Mouse (Mus musculus) layer of hippocampus, postnatal 14 days (tissue): ENCODE results near the gene Gm9789. TPM values are rescaled to one million over a fixed set of nuclear protein-coding genes. Genes with fewer than 3 reads are reported as not detected.
"Not testable (repeated sequence)": the region's sequence is repeated elsewhere in the genome, so short reads cannot be mapped to it uniquely, and the experiment has no call there.

Source experiments
- DNase-seq, 2 experiments: peaks; one replicate each; pipeline ENCODE4 v3.0.0; 2021 to 2022; ENCODE audit warnings: low spot score in 2 of 2, mixed read lengths in 1 of 2
- long read RNA-seq, 2 experiments: library from polyadenylated mRNA; stranded (forward); transcript quantifications; one replicate each; pipeline ENCODE4 v2.0.0; 2021
- total RNA-seq, 2 experiments: library from RNA; stranded (reverse); gene quantifications; 2 replicates each; pipeline ENCODE4 v1.2.3; 2021

The Gm9789 gene
- not detected for total RNA-seq
- long read RNA-seq, experiment 1: 0 reads
- long read RNA-seq, experiment 2: 0 reads

DNA sequence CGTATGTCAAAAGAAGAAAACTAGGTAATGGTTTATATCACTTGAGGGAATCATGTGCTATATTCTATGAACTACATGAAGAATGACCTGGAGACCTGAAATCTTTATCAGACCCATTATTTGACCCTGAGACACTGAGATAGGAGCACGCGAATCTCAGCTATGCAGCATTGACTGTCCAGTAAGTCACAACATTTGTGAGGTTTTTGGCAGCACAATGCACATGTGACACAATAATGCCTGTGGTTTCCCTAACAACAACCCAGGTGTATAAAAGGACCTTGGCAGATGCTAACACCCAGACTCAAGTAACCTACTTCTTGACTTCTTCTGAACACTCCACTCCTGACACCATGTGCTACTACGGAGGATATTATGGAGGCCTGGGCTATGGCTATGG is at the start of gene Gm9789:
Gene Gm9789, plus strand, starts transcription at position 301 of the 400 bp plus-strand sequence.
- DNase-seq: no peak

DNA sequence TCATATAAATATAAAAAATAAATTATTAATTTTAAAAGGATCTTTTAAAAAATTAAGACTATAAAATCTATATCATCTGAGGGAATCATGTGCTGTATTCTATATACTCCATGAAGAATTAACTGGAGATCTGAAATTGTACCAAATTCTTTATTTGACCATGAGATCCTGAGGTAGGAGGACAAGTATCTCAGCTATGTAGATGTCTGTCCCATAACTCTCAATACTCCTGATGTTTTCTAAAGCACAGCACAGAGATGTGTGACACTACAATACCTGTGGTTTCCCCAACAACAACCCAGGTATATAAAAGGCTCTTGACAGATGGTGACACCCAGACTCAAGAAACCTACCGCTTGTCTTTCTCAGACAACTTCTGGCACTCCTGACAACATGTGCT is 17.2 kb upstream of the Gm9789 start, which contains the start of gene Gm6358:
Gene Gm6358, plus strand, starts transcription at position 301 of the 400 bp plus-strand sequence.
- no peak for DNase-seq

DNA sequence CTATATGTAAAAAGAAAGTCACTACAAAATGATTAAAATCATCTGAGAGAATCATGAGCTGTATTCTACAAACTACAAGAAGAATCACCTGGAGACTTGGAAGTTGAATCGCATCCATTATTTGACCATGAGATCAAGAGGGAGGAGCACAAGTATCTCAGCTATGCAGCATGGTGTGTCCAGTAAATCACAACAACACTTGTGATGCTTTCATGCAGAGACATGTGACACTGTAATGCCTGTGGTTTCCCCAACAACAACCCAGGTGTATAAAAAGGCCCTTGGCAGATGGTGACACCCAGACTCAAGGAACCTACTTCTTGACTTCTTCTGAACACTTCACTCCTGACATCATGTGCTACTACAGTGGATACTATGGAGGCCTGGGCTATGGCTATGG is 7.0 kb upstream of the Gm9789 start, which contains the start of gene Gm10061:
Gene Gm10061, plus strand, starts transcription at position 301 of the 400 bp plus-strand sequence.
- DNase-seq: no peak

DNA sequence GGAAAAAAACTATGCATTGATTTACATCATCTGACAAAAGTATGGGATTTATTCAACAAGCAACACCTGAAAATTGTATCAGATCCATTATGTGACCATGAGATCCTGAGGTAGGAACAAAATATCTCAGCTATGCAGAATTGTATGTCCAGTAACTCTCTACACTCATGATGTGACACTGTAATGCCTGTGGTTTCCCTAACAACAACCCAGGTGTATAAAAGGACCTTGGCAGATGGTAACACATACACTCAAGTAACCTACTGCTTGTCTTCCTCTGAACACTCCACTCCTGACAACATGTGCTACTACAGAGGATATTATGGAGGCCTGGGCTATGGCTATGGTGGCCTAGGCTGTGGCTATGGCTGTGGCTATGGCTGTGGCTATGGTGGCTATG is 11.4 kb downstream of the Gm9789 start, which contains the start of gene Gm7735:
Gene Gm7735, plus strand, starts transcription at position 301 of the 400 bp plus-strand sequence.
- DNase-seq: not testable (repeated sequence)

DNA sequence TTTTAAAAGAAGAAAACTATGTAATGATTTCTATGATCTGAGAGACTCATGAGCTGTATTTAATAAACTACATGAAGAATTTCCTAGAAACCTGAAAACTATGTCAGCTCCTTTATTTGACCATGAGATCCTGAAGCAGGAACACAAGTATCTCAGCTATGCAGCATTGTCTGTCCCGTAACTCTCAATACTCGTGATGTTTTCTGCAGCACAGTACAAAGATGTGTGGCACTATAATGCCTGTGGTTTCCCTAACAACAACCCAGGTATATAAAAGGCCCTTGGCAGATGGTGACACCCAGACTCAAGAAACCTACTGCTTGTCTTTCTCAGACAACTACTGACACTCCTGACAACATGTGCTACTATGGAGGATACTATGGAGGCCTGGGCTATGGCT is 16.7 kb downstream of the Gm9789 start, which contains the start of gene 1110057P08Rik:
Gene 1110057P08Rik, plus strand, starts transcription at position 301 of the 400 bp plus-strand sequence.
- no peak for DNase-seq

DNA sequence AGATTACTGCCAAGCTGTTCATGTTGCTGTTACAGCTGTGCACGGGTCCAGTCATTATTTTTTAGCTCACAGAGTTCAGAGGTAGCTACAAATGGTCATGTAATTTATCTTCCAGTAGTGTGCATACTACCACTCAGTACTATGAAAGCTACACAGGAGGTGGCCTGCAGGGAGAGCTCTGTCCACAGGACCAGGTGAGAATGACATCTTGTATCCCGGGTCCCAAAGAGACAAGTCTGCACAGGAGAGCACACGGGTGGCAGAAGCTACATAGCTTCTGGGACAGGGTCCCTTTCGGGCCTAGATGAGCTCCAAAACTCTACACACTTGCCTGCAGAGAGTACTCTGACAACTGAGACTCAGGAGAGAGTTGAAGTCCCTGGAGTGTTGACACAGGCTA is 30.9 kb downstream of the Gm9789 start:
- DNase-seq: no peak

DNA sequence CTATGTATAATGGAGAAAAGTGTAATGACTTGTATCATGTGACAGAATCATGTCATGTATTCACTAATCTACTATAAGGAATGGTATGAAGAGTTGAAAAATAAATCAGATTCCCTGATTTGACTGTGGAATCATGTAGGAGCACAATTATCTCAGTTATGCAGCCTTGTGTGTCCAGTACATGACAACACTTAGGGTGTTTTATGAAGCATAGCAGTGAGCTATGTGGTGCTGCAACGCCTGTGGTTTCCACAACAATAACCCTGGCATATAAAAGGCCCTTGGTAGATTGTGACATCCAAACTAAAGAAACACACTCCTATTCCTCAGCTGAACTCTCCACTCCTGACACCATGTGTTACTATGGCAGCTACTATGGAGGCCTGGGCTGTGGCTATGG is 47.8 kb downstream of the Gm9789 start, which contains the start of gene Krtap20-2:
Gene Krtap20-2, plus strand, starts transcription at position 301 of the 400 bp plus-strand sequence.
- DNase-seq: no peak

Other genes with a start within 250 kb of the Gm9789 start
- not detected for gene Krtap19-9b, start 225.7 kb upstream of the Gm9789 start, total RNA-seq
- not detected for gene Krtap16-3, start 195.1 kb upstream of the Gm9789 start, total RNA-seq
- gene Krtap22-2, start 147.2 kb upstream of the Gm9789 start, total RNA-seq: not detected
- gene Gm10229, start 142.7 kb upstream of the Gm9789 start, total RNA-seq: not detected
- gene Krtap6-1, start 126.3 kb upstream of the Gm9789 start, total RNA-seq: not detected
- gene Gm10228, start 116.5 kb upstream of the Gm9789 start, total RNA-seq: not detected
- gene Krtap6-5, start 110.1 kb upstream of the Gm9789 start, total RNA-seq: not detected
- gene 1110025L11Rik, start 94.0 kb upstream of the Gm9789 start, total RNA-seq: not detected
- gene Krtap6-3, start 73.9 kb upstream of the Gm9789 start, total RNA-seq: not detected
- not detected for gene Gm6358, start 17.1 kb upstream of the Gm9789 start, total RNA-seq
- gene Gm10061, start 6.9 kb upstream of the Gm9789 start, total RNA-seq: not detected
- gene Gm7735, start 11.5 kb downstream of the Gm9789 start, total RNA-seq: not detected
- not detected for gene 1110057P08Rik, start 16.8 kb downstream of the Gm9789 start, total RNA-seq
- gene Krtap20-2, start 47.9 kb downstream of the Gm9789 start, total RNA-seq: not detected
- not detected for gene Krtap21-1, start 245.9 kb downstream of the Gm9789 start, total RNA-seq